Mouse (Mus musculus) MEL (cell line): ENCODE measurements at regions not wholly inside any gene's neighbourhood (a gene's known extent, or its start where the extent isn't known, plus 50 kb on each side); places are given as distances from the start of the nearest gene placed in this dataset.

ENCODE experiments used
- DNase-seq: peaks from one replicate; pipeline ENCODE4 v3.0.0; 2011; ENCODE audit warnings: low read depth, low spot score
- H3K27ac ChIP-seq: 2 replicates; pipeline ENCODE4 v1.5.1; 2012; ENCODE audit warnings: low read depth, mild to moderate bottlenecking, control low read depth, low read length, moderate library complexity; ENCODE audit not compliant: control insufficient read depth
- H3K27me3 ChIP-seq, 2 experiments: fragments of 150-350 bp in 1 of 2; sonication (generic) in 1 of 2; 2 replicates each; pipeline ENCODE4 v1.6.1; 2012; ENCODE audit warnings: low read length in 2 of 2, mild to moderate bottlenecking in 2 of 2, improper control_type of control experiment in 1 of 2, moderate library complexity in 1 of 2; ENCODE audit not compliant: insufficient read depth in 2 of 2, control insufficient read depth in 1 of 2
- H3K36me3 ChIP-seq, 2 experiments: 2 replicates each; pipeline ENCODE4 v1.6.1; 2012 to 2014; ENCODE audit warnings: low read length in 2 of 2, improper control_type of control experiment in 1 of 2, inconsistent platforms in 1 of 2, mild to moderate bottlenecking in 1 of 2; ENCODE audit not compliant: insufficient read depth in 2 of 2, control insufficient read depth in 1 of 2
- H3K4me1 ChIP-seq, 2 experiments: fragments of 150-350 bp in 1 of 2; sonication (generic) in 1 of 2; 2 replicates each; pipeline ENCODE4 v1.6.1; 2012; ENCODE audit warnings: low read length in 2 of 2, improper control_type of control experiment in 1 of 2, mild to moderate bottlenecking in 1 of 2; ENCODE audit not compliant: insufficient read depth in 2 of 2, control insufficient read depth in 1 of 2
- H3K4me3 ChIP-seq, 2 experiments: fragments of 150-350 bp in 1 of 2; sonication (generic) in 1 of 2; 2 replicates each; pipeline ENCODE4 v1.5.1; 2012; ENCODE audit warnings: low read depth in 2 of 2, low read length in 2 of 2, mild to moderate bottlenecking in 2 of 2, moderate library complexity in 2 of 2, control low read depth in 1 of 2, improper control_type of control experiment in 1 of 2; ENCODE audit not compliant: control insufficient read depth in 1 of 2, insufficient read depth in 1 of 2
- H3K79me2 ChIP-seq: 2 replicates; pipeline ENCODE4 v1.6.1; 2012; ENCODE audit warnings: mild to moderate bottlenecking, low read length, moderate library complexity; ENCODE audit not compliant: control insufficient read depth, poor library complexity, insufficient read depth
- H3K9ac ChIP-seq: 2 replicates; pipeline ENCODE4 v1.6.1; 2012; ENCODE audit warnings: low read depth, mild to moderate bottlenecking, control low read depth, low read length, moderate library complexity; ENCODE audit not compliant: control insufficient read depth, poor library complexity, severe bottlenecking
- H3K9me3 ChIP-seq: fragments of 150-350 bp; sonication (generic); replicated peaks from 2 replicates; pipeline ENCODE4 v1.6.1; 2012; ENCODE audit warnings: mild to moderate bottlenecking, low read length, improper control_type of control experiment, moderate library complexity; ENCODE audit not compliant: insufficient read depth
- E2F4 ChIP-seq: IDR thresholded peaks from 2 replicates; pipeline ENCODE4 v1.6.1; 2011; ENCODE audit warnings: low read depth, low read length, improper control_type of control experiment, borderline replicate concordance
- ETS1 ChIP-seq: IDR thresholded peaks from 2 replicates; pipeline ENCODE4 v1.6.1; 2012; ENCODE audit warnings: low read depth, mild to moderate bottlenecking, inconsistent platforms, low read length, improper control_type of control experiment, moderate library complexity
- GABPA ChIP-seq: IDR thresholded peaks from 2 replicates; pipeline ENCODE4 v1.6.1; 2012; ENCODE audit warnings: low read depth, mild to moderate bottlenecking, inconsistent platforms, low read length, improper control_type of control experiment, moderate library complexity
- GATA1 ChIP-seq: IDR thresholded peaks from 2 replicates; pipeline ENCODE4 v1.6.1; 2011; ENCODE audit warnings: low read depth, low read length, improper control_type of control experiment
- JUND ChIP-seq: IDR thresholded peaks from 2 replicates; pipeline ENCODE4 v1.6.1; 2011; ENCODE audit warnings: low read depth, mild to moderate bottlenecking, improper control_type of control experiment, low read length
- MAFK ChIP-seq: IDR thresholded peaks from 2 replicates; pipeline ENCODE4 v1.6.1; 2011; ENCODE audit warnings: low read depth, mild to moderate bottlenecking, low read length, improper control_type of control experiment, borderline replicate concordance
- MAX ChIP-seq: IDR thresholded peaks from 2 replicates; pipeline ENCODE4 v1.6.1; 2011; ENCODE audit warnings: low read length, improper control_type of control experiment
- MAZ ChIP-seq: IDR thresholded peaks from 2 replicates; pipeline ENCODE4 v1.6.1; 2012; ENCODE audit warnings: low read depth, mild to moderate bottlenecking, inconsistent platforms, low read length, improper control_type of control experiment
- MEF2A ChIP-seq: IDR thresholded peaks from 2 replicates; pipeline ENCODE4 v1.6.1; 2014; ENCODE audit warnings: low read depth, mild to moderate bottlenecking, inconsistent platforms, low read length, improper control_type of control experiment; ENCODE audit not compliant: poor library complexity, insufficient replicate concordance, severe bottlenecking; ENCODE audit errors: extremely low read depth
- MYC ChIP-seq: IDR thresholded peaks from 2 replicates; pipeline ENCODE4 v1.6.1; 2011; ENCODE audit warnings: low read depth, mild to moderate bottlenecking, low read length, improper control_type of control experiment, moderate library complexity
- POLR2A ChIP-seq, 2 experiments: IDR thresholded peaks; 2 replicates each; pipeline ENCODE4 v1.6.1; 2011 to 2012; ENCODE audit warnings: low read length in 2 of 2, mild to moderate bottlenecking in 2 of 2, control low read depth in 1 of 2, improper control_type of control experiment in 1 of 2, low read depth in 1 of 2, moderate library complexity in 1 of 2; ENCODE audit not compliant: control insufficient read depth in 1 of 2, insufficient read depth in 1 of 2, poor library complexity in 1 of 2
- RAD21 ChIP-seq: IDR thresholded peaks from 2 replicates; pipeline ENCODE4 v1.6.1; 2011; ENCODE audit warnings: mild to moderate bottlenecking, low read depth, low read length, improper control_type of control experiment
- SIN3A ChIP-seq: IDR thresholded peaks from 2 replicates; pipeline ENCODE4 v1.6.1; 2012; ENCODE audit warnings: low read length, improper control_type of control experiment, inconsistent platforms
- TAL1 ChIP-seq: IDR thresholded peaks from 2 replicates; pipeline ENCODE4 v1.6.1; 2012; ENCODE audit warnings: mild to moderate bottlenecking, inconsistent platforms, low read length, moderate library complexity, mixed read lengths
- TBP ChIP-seq: IDR thresholded peaks from 2 replicates; pipeline ENCODE4 v1.8.0; 2011; ENCODE audit warnings: low read depth, low read length, improper control_type of control experiment
- UBTF ChIP-seq: IDR thresholded peaks from 2 replicates; pipeline ENCODE4 v1.6.1; 2012; ENCODE audit warnings: low read depth, mild to moderate bottlenecking, inconsistent platforms, low read length, improper control_type of control experiment, moderate library complexity, borderline replicate concordance; ENCODE audit not compliant: insufficient read depth
- USF1 ChIP-seq: IDR thresholded peaks from 2 replicates; pipeline ENCODE4 v1.6.1; 2014; ENCODE audit warnings: low read depth, mild to moderate bottlenecking, inconsistent platforms, low read length, improper control_type of control experiment, moderate library complexity
- ZNF384 ChIP-seq: IDR thresholded peaks from 2 replicates; pipeline ENCODE4 v1.6.1; 2012; ENCODE audit warnings: low read depth, mild to moderate bottlenecking, inconsistent platforms, low read length, improper control_type of control experiment

GRCm38 (mm10) chr6:22698187-22698586, 177.1 kb upstream of the Ptprz1 start:
- no peak for TF ChIP-seq GABPA
- no peak for TF ChIP-seq MEF2A
- TF ChIP-seq UBTF: no peak
- no peak for TF ChIP-seq ETS1
- TF ChIP-seq MAZ: no peak
- TF ChIP-seq MYC: no peak
- no peak for TF ChIP-seq MAFK
- no peak for TF ChIP-seq JUND
- no peak for TF ChIP-seq TBP
- TF ChIP-seq TAL1: no peak
- no peak for TF ChIP-seq GATA1
- TF ChIP-seq ZNF384: no peak
- Histone ChIP-seq H3K36me3 (no peaks in the 10 kb centered on the region), H3K79me2 (no peaks in the 10 kb centered on the region), H3K27ac (no peak overlapping the region), H3K9ac (no peak overlapping the region), H3K4me1 (no peaks in the 10 kb centered on the region), H3K4me3 (no peak overlapping the region), H3K9me3 (no peaks in the 10 kb centered on the region), H3K27me3 (no peaks in the 10 kb centered on the region)
- DNase-seq: no peak

DNA sequence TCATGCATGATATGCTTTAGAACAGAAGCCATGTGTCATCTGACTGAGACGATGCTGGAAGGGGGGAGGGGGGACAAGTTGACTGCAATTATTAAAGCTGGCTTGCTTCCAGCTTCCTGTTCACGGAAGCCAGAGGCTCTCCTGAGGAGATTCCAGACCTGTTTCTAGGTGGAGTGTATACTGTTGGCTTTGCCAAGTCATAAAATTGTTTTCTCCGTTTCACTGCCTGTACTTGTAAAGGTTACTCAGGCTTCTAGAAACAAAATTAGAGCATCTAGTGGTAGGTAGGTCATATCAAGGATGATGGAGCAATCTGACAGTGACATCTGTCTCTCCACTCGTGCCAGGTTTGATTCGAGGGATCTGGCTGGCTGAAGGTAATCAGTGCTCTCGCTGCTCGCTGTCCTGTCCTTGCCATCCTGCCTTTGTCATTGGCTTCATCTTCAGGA, 186.6 kb upstream of the Ptprz1 start:
- H3K4me3 ChIP-seq: no peak overlapping the region
- no peaks in the 10 kb centered on the region for H3K36me3 ChIP-seq
- TF ChIP-seq POLR2A (IDR thresholded peaks at IDR 0.05; ENCODE audit: control insufficient read depth in 1 of 2, insufficient read depth in 1 of 2, low read depth in 1 of 2, low read length in 2 of 2, poor library complexity in 1 of 2): no peak
- TF ChIP-seq GABPA: no peak
- no peak for TF ChIP-seq E2F4
- no peak for TF ChIP-seq USF1
- no peak for TF ChIP-seq MAZ
- TF ChIP-seq SIN3A: no peak
- TF ChIP-seq ETS1: no peak
- no peak for TF ChIP-seq MAX
- TF ChIP-seq RAD21: no peak
- H3K27me3 ChIP-seq: no peaks in the 10 kb centered on the region
- H3K79me2 ChIP-seq: no peaks in the 10 kb centered on the region
- no peak for DNase-seq
- no peak overlapping the region for H3K27ac ChIP-seq
- no peaks in the 10 kb centered on the region for H3K9me3 ChIP-seq
- no peaks in the 10 kb centered on the region for H3K4me1 ChIP-seq
- H3K9ac ChIP-seq: no peak overlapping the region
